Mouse (Mus musculus) MEL (cell line): ENCODE results near the gene Olfr1240.

Experiments
- CTCF ChIP-seq, 3 experiments: IDR thresholded peaks in 2 of 3; conservative IDR thresholded peaks in 1 of 3; 2 replicates each; pipeline ENCODE4 v1.5.1; 2011 to 2012; ENCODE audit warnings: low read length in 3 of 3, low read depth in 2 of 3, mild to moderate bottlenecking in 2 of 3, improper control_type of control experiment in 1 of 3, inconsistent platforms in 1 of 3, mixed read lengths in 1 of 3, moderate library complexity in 1 of 3; ENCODE audit not compliant: control insufficient read depth in 1 of 3, insufficient read depth in 1 of 3, poor library complexity in 1 of 3, severe bottlenecking in 1 of 3
- EP300 ChIP-seq, 2 experiments: IDR thresholded peaks; 2 replicates each; pipeline ENCODE4 v1.6.1; 2011; ENCODE audit warnings: improper control_type of control experiment in 2 of 2, low read length in 2 of 2, low read depth in 1 of 2, mild to moderate bottlenecking in 1 of 2
- JUND ChIP-seq: IDR thresholded peaks from 2 replicates; pipeline ENCODE4 v1.6.1; 2011; ENCODE audit warnings: low read depth, mild to moderate bottlenecking, improper control_type of control experiment, low read length
- POLR2A ChIP-seq, 2 experiments: IDR thresholded peaks; 2 replicates each; pipeline ENCODE4 v1.6.1; 2011 to 2012; ENCODE audit warnings: low read length in 2 of 2, mild to moderate bottlenecking in 2 of 2, control low read depth in 1 of 2, improper control_type of control experiment in 1 of 2, low read depth in 1 of 2, moderate library complexity in 1 of 2; ENCODE audit not compliant: control insufficient read depth in 1 of 2, insufficient read depth in 1 of 2, poor library complexity in 1 of 2
- RAD21 ChIP-seq: IDR thresholded peaks from 2 replicates; pipeline ENCODE4 v1.6.1; 2011; ENCODE audit warnings: mild to moderate bottlenecking, low read depth, low read length, improper control_type of control experiment
- SMC3 ChIP-seq: IDR thresholded peaks from 2 replicates; pipeline ENCODE4 v1.6.1; 2011; ENCODE audit warnings: low read depth, low read length, improper control_type of control experiment

DNA sequence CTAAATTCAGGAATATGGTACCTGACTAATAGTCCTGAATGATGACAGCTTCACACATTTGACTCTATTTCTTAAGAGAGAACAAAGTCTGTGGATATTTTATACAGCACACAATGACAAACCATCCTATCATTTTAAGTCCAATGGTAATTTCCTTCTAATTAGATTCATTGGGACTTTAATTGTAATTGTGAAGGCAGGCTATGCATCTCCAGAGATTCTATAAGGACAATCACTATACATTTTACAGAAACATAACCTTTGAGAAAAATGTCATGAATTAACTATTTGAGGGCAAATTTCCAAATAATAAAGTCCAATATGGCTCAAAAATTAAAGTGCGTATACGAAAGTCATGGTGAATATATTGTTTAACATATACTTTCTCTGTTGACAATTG, 22.5 kb downstream of the Olfr1240 start, which contains the start of gene Olfr1239:
- no peak for TF ChIP-seq CTCF (IDR thresholded peaks at IDR 0.05 in 2 of 3, conservative IDR thresholded peaks at IDR 0.05 in 1 of 3; ENCODE audit: control insufficient read depth in 1 of 3, insufficient read depth in 1 of 3, low read depth in 2 of 3, low read length in 3 of 3, poor library complexity in 1 of 3, severe bottlenecking in 1 of 3)
- no peak for TF ChIP-seq SMC3
- TF ChIP-seq JUND, result no peak
- TF ChIP-seq RAD21, result no peak
- no peak for TF ChIP-seq POLR2A (IDR thresholded peaks at IDR 0.05; ENCODE audit: control insufficient read depth in 1 of 2, insufficient read depth in 1 of 2, low read depth in 1 of 2, low read length in 2 of 2, poor library complexity in 1 of 2)
- TF ChIP-seq EP300 (IDR thresholded peaks at IDR 0.05; ENCODE audit: low read depth in 1 of 2, low read length in 2 of 2), result no peak
